Mouse (Mus musculus): ENCODE measurements around the gene Fam83f. TPM values are rescaled to one million over a fixed set of nuclear protein-coding genes. Genes with fewer than 3 reads are reported as not detected.

The Fam83f gene
- polyA plus RNA-seq (2014; fragmentation: Illumina TruSeq; extraction: RNeasy Lipid Tissue Mini Kit (QIAGEN cat#74804); ENCODE audit: low read depth, low replicate concordance): not detected

GRCm38 (mm10) chr15:80671295-80672252, at the start of gene Fam83f:
TSS of gene Fam83f (plus strand) at chr15:80671847.

GRCm38 (mm10) chr15:80710608-80711363, 39.1 kb downstream of the Fam83f start, which contains the start of gene Tnrc6b:
TSS of gene Tnrc6b (plus strand) at chr15:80711313.

Other genes starting within 250 kb of the Fam83f start
- gene Enthd1, start 106.7 kb upstream of the Fam83f start, polyA plus RNA-seq (2014; fragmentation: Illumina TruSeq; extraction: RNeasy Lipid Tissue Mini Kit (QIAGEN cat#74804); ENCODE audit: low read depth, low replicate concordance): not detected
- 0.16 TPM for gene Grap2, start 99.3 kb upstream of the Fam83f start, polyA plus RNA-seq (2014; fragmentation: Illumina TruSeq; extraction: RNeasy Lipid Tissue Mini Kit (QIAGEN cat#74804); ENCODE audit: low read depth, low replicate concordance)
- gene Tnrc6b, start 39.5 kb downstream of the Fam83f start, polyA plus RNA-seq (2014; fragmentation: Illumina TruSeq; extraction: RNeasy Lipid Tissue Mini Kit (QIAGEN cat#74804); ENCODE audit: low read depth, low replicate concordance): 11.0 TPM

Data from heart, adult 10 weeks (tissue).